Mouse (Mus musculus) stomach, postnatal 0 days (tissue): ENCODE measurements at regions not wholly inside any gene's neighbourhood (a gene's known extent, or its start where the extent isn't known, plus 50 kb on each side); places are given as distances from the start of the nearest gene placed in this dataset.

Source experiments
- ATAC-seq: fragments of 200-750 bp; cut with Nextera tagmentation; 2 replicates; pipeline ENCODE4 v1.8.0; 2017; ENCODE audit not compliant: low FRiP score, low TSS enrichment
- DNase-seq: peaks from one replicate; pipeline ENCODE4 v3.0.0-alpha.2; 2016; ENCODE audit warnings: low spot score
- H3K27ac ChIP-seq: fragments of 300-500 bp; sonication (generic); replicated peaks from 2 replicates; pipeline ENCODE4 v1.5.1; 2014; ENCODE audit warnings: mild to moderate bottlenecking, control low read depth
- H3K27me3 ChIP-seq: fragments of 300-500 bp; sonication (generic); 2 replicates; pipeline ENCODE4 v1.6.1; 2014; ENCODE audit warnings: low read length; ENCODE audit not compliant: control insufficient read depth, insufficient read depth
- H3K36me3 ChIP-seq: fragments of 300-500 bp; sonication (generic); 2 replicates; pipeline ENCODE4 v1.6.1; 2014; ENCODE audit warnings: low read length, mixed read lengths; ENCODE audit not compliant: control insufficient read depth, insufficient read depth
- H3K4me1 ChIP-seq: fragments of 300-500 bp; sonication (generic); replicated peaks from 2 replicates; pipeline ENCODE4 v1.6.1; 2014; ENCODE audit warnings: antibody characterized with exemption; ENCODE audit not compliant: control insufficient read depth, insufficient read depth
- H3K4me2 ChIP-seq: fragments of 300-500 bp; sonication (generic); replicated peaks from 2 replicates; pipeline ENCODE4 v1.6.1; 2014; ENCODE audit warnings: low read depth, mild to moderate bottlenecking, control low read depth, moderate library complexity
- H3K4me3 ChIP-seq: fragments of 300-500 bp; sonication (generic); 2 replicates; pipeline ENCODE4 v1.5.1; 2014; ENCODE audit warnings: low read depth, low read length, control low read depth
- H3K9ac ChIP-seq: fragments of 300-500 bp; sonication (generic); 2 replicates; pipeline ENCODE4 v1.6.1; 2014; ENCODE audit warnings: mild to moderate bottlenecking, low read length, control low read depth, mixed read lengths
- H3K9me3 ChIP-seq: fragments of 300-500 bp; sonication (generic); 2 replicates; pipeline ENCODE4 v1.6.1; 2016; ENCODE audit warnings: low read length; ENCODE audit not compliant: control insufficient read depth
- CTCF ChIP-seq: IDR thresholded peaks from 2 replicates; pipeline ENCODE4 v1.5.1; 2016; ENCODE audit warnings: antibody characterized with exemption, low read depth, mild to moderate bottlenecking, moderate library complexity
- EP300 ChIP-seq: optimal IDR thresholded peaks from 2 replicates; pipeline ENCODE3; 2016; ENCODE audit warnings: antibody characterized with exemption
- WGBS: fragments of 180-500 bp; shearing (Covaris S2); extraction: QIAGEN DNeasy Blood & Tissue Kit; methylation state at CpG from one replicate; pipeline ENCODE4 v1.1.7; 2014; 5-methylcytosine and 5-hydroxymethylcytosine counted together

DNA sequence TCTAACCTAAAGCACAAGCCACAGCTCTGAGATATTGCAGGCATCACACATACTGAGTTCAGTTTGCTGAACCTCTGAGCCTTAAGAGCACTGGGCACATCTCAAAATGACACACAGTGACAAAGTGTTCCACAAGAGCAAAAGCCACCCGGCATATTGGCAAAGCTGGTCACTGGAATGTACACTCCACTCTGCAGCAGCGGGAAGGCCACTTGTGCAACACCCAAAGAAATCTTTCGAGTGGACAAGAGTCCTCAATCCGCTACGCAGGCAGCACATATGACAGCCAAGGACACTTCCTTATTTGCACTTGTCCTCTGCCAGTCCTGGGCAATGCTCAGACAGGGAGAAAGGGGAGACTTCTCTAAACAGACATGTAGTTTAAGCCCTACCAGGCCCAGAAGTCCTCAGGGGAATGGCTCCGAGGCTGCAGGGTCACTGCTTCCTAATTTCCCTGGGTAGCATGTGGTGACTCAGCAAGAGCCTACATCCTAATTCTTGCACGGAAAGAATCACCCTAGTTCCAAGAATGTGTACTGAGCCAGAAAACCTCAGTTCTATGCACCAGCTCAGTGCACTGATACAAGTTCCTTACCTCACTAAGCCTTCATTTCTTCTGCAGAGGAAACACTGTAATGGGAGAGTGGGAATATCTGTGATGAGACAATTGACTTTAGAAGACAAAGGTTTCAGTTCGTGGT is 144.5 kb upstream of the Ppargc1a start:
- no peak overlapping the region for H3K9ac ChIP-seq
- no peak for DNase-seq
- H3K4me2 ChIP-seq: no peak overlapping the region
- no peak overlapping the region for H3K27ac ChIP-seq
- WGBS: 74% methylated on average over 8 of the region's 8 CpGs
- H3K4me3 ChIP-seq: no peak overlapping the region
- ATAC-seq: no peak
- no peaks in the 10 kb centered on the region for H3K4me1 ChIP-seq
- H3K27me3 ChIP-seq: no peaks in the 10 kb centered on the region
- TF ChIP-seq CTCF (no peak), EP300 (no peak)
- H3K9me3 ChIP-seq: no peaks in the 10 kb centered on the region
- no peaks in the 10 kb centered on the region for H3K36me3 ChIP-seq

DNA sequence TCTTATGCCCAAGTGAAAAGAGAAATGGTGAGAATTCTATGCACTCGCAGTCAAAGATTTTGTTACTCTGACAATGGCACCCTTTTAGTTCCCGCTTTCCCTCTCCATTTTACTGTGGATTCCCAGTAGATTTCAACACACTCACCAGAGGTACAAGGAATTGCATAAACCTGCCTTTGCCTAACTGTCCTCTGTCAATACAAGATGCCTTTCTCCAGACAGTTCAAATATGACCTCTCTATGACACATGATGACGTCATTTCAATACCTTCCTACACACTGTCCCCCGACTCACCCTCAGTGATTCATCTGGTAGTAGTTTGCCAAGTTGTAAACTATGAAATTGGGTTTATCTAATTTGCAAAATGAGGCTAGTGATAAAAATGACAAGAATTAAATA is 143.1 kb upstream of the Ppargc1a start:
- WGBS: 52% methylated on average over 4 of the region's 4 CpGs
- Histone ChIP-seq H3K36me3 (no peaks in the 10 kb centered on the region), H3K4me1 (no peaks in the 10 kb centered on the region), H3K4me3 (no peak overlapping the region), H3K9me3 (no peaks in the 10 kb centered on the region), H3K4me2 (no peak overlapping the region), H3K9ac (no peak overlapping the region), H3K27me3 (no peaks in the 10 kb centered on the region), H3K27ac (no peak overlapping the region)
- ATAC-seq (no peak), DNase-seq (no peak)
- TF ChIP-seq EP300: no peak
- no peak for TF ChIP-seq CTCF

DNA sequence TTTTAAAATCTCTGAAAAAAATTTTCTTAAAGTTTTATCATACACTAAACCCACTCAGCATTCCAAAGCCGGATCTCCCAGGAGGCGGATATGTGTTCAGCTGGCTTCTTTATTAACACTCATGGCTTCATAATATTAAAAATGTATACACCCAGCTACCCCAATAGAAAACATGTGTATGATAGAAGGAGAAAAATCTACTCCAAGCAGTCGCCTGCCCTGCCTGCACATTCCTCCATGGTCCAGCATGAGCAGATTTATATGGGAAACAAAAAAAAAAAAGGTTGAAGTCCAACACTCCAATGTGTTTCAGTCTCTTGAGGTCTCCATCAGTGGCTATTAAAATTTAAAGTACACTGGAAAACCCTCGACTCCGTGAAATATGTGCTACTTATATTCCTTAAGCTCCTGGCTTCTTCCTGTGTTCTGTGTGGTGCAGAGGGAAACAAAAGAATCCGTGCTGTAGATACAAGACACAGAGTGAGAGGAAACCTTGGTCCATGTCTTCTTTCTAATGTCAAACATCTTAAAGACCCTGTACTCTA is 142.0 kb upstream of the Ppargc1a start:
- no peak for ATAC-seq
- TF ChIP-seq CTCF: no peak
- no peak for TF ChIP-seq EP300
- H3K9ac ChIP-seq: no peak overlapping the region
- no peaks in the 10 kb centered on the region for H3K9me3 ChIP-seq
- DNase-seq: no peak
- WGBS: 63% methylated on average over 6 of the region's 6 CpGs
- no peaks in the 10 kb centered on the region for H3K4me1 ChIP-seq
- no peak overlapping the region for H3K4me3 ChIP-seq
- H3K27ac ChIP-seq: no peak overlapping the region
- H3K4me2 ChIP-seq: no peak overlapping the region
- H3K27me3 ChIP-seq: no peaks in the 10 kb centered on the region
- no peaks in the 10 kb centered on the region for H3K36me3 ChIP-seq

DNA sequence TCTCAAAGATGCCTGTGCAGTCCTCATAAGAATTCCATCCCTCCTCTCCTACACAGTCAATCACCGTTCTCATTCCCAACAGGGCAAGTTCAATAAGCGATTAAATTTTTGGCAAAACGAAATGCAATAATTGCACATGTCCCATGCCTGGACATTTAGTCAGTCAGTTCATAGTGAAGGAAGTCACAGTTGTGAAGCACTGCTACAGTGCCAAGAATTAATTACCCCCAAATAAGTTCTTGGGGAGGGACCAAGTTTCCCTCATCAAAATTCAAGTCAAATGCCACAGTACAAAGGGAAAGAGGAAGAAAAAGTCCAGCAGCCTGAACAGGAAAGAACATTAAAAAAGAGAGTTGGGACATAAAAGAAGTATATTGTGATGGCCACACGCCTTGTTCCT is 112.4 kb upstream of the Ppargc1a start:
- Histone ChIP-seq H3K27me3 (no peaks in the 10 kb centered on the region), H3K9ac (no peak overlapping the region), H3K4me2 (no peak overlapping the region), H3K4me1 (no peaks in the 10 kb centered on the region), H3K4me3 (no peak overlapping the region), H3K27ac (no peak overlapping the region), H3K9me3 (no peaks in the 10 kb centered on the region), H3K36me3 (no peaks in the 10 kb centered on the region)
- ATAC-seq (no peak), DNase-seq (no peak)
- TF ChIP-seq CTCF: no peak
- TF ChIP-seq EP300: no peak
- WGBS: 85% methylated on average over 4 of the region's 4 CpGs

DNA sequence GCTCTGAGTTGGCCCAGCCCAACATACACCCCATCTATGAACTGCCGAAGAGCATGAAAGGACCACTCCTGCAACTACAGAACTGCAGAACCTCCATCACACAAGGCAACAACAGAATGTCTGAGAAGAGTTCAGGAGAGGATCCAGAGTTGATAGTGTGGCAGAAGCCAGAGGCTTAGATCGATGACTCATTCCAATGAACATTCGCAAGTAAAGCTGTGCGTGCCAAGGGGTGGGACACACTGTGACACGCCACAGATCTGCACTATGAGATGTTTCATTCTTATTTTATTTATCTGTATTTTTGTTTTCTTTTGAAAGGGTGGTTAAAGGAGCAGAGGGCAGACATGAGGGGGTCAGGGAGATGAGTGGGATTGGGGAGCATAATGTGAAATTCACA is 103.7 kb upstream of the Ppargc1a start:
- no peaks in the 10 kb centered on the region for H3K27me3 ChIP-seq
- H3K4me2 ChIP-seq: no peak overlapping the region
- H3K4me3 ChIP-seq: no peak overlapping the region
- no peaks in the 10 kb centered on the region for H3K36me3 ChIP-seq
- H3K9ac ChIP-seq: no peak overlapping the region
- DNase-seq (no peak), ATAC-seq (no peak)
- no peak overlapping the region for H3K27ac ChIP-seq
- H3K9me3 ChIP-seq: no peaks in the 10 kb centered on the region
- 74% methylated on average over 5 of the region's 5 CpGs for WGBS
- no peak for TF ChIP-seq EP300
- no peak for TF ChIP-seq CTCF
- H3K4me1 ChIP-seq: no peaks in the 10 kb centered on the region

DNA sequence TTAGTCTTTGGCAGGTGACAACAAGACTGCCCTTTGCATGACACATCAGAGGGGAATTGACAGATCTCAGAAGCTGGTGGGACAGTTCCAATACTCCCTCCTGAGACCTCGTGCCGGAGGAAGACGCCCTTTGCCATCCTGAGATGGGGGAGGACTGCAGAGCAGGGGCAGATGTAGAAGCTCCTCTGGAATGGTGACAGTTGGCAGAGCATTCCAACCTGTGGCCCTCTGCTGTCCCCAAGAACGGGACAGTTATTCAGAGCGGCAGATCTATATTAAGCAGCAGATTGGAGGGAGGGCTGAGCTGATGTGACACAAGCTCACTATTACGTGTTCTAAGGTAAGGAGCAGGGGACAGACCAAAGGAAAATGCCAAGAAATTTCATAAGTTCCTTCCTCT is 97.7 kb upstream of the Ppargc1a start:
- no peak overlapping the region for H3K9ac ChIP-seq
- H3K4me1 ChIP-seq: no peaks in the 10 kb centered on the region
- no peak for TF ChIP-seq CTCF
- H3K9me3 ChIP-seq: no peaks in the 10 kb centered on the region
- no peaks in the 10 kb centered on the region for H3K36me3 ChIP-seq
- no peak overlapping the region for H3K4me3 ChIP-seq
- H3K4me2 ChIP-seq: no peak overlapping the region
- ATAC-seq: no peak
- H3K27ac ChIP-seq: no peak overlapping the region
- no peak for DNase-seq
- WGBS: 75% methylated on average over 6 of the region's 6 CpGs
- H3K27me3 ChIP-seq: no peaks in the 10 kb centered on the region
